Mouse (Mus musculus) NIH3T3 (cell line): ENCODE results near the gene Mars.
"Not testable (repeated sequence)": the region's sequence is repeated elsewhere in the genome, so short reads cannot be mapped to it uniquely, and the experiment has no call there.

Experiments used
- DNase-seq: peaks from one replicate; pipeline ENCODE4 v3.0.0-alpha.2; 2012; ENCODE audit warnings: low read depth

The Mars gene

DNA sequence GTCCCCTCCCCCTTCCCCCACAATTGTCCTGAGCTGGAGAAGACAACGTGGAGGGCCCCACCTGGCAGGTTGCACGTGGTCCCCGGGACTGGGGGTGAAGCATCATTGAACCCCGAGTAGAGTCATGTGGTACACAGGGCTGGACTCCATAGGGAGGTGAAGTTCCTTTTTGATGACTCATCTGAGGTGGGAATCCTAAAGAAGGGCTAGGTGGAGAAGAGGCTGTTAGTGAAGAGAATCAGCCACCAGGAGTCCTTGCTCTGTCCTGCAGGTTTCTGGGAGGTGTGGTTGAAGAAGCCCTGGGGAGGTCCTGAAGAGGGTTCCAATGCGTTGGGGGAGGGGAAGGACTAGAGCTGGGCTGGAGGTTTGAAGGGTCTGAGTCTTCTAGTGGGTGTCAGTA is 25.4 kb upstream of the Mars start:
- no peak for DNase-seq

DNA sequence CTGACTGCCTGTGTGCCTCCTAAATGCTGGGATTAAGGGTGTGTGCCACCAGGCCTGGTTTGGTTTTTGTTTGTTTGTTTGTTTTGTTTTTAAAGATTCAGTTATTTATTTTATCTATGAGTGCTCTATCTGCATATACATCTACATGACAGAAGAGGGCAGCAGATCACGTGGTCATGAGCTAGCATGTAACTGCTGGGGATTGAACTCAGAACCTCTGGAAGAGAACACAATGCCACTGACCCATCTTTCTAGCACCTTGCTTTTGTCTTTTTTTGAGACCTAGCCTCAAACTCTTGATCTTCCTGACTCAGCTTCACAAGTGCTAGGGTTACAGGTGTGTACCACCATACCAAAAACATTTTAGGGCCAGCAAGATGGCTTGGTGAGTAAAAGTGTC is 23.7 kb upstream of the Mars start:
- DNase-seq, result no peak

- DNase-seq, result peak; percentile 48
Measured at GRCm38 (mm10) chr10:127333152-127333551, 21.6 kb upstream of the Mars start.

GRCm38 (mm10) chr10:127332211-127332874 is 20.8 kb upstream of the Mars start:
- no peak for DNase-seq

DNA sequence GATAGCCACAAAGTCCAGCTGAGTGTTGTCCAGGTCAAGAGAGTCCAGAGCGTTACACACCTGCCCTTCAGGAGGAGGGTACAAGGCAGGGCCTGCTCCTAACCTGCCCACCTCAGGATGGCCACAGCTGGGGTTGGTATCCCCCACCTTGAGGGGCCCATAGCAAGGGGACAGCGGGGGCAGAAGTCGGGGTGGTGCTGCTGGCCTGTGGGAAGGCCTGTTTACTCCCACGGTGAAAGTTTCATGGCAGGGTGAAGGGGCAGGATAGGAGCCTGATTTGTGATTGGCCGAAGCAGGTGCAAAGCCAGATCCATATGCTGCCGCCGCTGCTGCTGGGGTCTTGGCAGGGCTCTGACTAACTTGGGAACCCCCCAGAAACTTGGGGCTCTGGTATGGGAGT is 18.6 kb upstream of the Mars start:
- DNase-seq, result no peak

- no peak for DNase-seq
Measured at GRCm38 (mm10) chr10:127327461-127328145, 16.0 kb upstream of the Mars start.

DNA sequence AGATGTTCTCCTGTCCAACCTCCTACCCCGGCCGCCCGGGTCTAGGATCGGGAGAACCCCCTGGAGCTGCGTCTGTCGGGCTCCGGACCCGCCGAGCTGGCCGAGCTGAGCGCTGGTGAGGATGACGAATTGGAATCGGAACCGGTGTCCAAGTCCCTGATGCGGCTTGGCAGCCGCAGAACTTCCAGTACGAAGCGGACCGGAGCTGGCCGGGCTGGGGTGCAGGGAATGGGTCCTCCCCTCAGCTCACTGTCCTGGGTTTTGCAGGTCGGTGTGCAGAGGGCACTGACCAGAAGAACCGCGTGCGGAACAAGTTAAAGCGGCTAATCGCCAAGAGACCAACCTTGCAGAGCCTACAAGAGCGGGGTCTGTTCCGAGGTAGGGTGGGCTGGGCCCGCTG is 15.2 kb upstream of the Mars start:
- no peak for DNase-seq

GRCm38 (mm10) chr10:127326017-127326801 is 14.6 kb upstream of the Mars start:
- DNase-seq, result no peak

DNA sequence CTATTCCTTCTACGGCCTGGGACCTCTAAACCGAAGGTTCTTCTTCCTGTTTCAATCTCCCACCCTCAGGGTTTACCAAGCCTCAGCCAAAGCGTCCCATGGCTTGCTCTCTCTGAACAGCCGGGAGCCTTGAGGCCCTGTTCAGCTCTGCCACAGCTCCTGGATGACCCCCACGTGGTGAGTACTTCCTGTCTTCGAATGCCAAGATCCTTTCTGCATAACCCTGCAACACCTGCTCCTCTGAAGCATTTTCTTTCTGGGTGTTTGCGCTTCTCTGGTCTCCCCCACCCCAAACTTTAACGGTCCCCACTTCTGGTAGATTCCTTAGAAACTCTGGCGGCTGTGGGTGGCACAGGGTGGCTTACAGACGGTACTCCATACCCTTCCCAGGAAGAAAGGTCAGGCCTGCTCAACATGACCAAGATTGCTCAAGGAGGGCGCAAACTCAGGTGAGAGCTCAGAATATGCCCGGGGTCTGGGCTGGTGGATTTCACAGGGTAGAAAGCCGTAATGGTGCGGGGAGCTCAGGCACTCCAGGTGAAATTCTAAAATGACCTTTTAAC is 13.9 kb upstream of the Mars start:
- no peak for DNase-seq

DNA sequence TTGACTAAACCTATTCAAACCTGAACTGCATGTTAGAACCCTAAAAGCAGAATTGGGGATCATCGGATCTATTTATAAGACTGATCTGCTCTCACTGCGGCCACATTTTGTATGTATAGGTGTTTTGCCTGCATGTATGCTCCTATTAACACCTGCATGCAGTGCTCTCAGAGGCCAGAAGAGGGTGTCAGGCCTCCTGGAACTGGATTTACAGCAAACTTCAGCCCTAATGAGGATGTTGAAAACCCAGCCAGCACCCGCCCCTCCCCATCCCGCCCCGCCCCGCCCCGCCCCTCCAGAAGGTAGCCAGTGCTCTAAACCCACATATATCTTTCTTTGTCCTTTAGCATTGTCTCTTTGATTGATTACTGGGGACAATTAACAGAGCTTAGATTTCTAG is 12.9 kb upstream of the Mars start:
- DNase-seq, result peak; percentile 62

DNA sequence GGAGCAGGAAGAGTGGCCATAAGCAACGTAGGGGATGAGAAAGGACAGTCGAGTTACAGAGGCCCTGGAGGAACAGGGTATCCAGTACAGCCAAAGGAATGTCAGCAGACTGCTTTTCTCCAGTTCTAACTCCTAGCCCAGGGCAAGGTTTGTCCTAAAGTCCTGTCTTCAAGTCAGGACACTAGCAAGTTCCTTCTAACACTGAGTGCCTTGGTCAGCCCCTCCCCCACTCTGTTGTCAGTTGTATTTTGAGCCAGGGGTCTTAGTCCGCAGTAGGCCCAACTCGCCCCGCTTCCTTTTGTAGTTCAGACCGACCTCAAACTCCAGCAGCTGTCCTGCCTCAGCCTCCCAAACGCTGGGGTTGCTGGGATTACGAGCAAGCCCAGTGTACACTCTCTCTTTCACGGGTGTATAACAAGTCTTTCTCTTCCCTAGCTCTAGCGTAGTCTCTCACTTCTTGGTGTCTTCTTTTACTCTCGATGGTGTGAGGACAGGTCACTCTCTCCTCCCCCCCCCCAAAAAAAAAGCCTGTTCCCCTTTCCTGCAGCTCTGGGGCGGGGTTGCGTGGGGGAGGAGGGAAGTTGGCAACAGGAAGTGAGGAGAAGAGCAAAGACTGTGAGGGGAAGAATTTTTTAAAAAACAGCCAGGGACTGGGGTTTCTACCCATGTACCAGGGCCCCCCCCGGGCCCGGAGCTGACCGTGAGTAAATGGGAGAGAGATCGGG is 11.7 kb upstream of the Mars start:
- no peak for DNase-seq

DNA sequence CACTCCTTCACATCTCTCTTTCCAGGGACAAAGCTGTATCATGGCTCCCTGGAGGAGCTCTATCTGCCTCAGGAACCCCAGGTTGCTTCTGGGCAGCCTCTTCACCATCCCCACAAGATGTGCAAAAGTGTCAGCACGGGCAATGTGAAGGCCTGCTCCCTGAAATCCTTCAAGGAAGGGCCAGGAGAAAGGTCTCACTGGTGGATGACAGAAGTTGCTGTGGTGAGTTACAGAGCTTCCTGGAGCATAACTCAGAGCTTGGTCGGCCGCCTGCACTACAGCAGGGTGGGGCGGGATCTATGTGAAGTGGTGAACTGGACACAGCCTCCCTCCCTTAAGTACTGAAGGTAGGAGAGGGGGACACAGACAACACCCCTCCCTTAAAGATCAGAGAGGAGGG is 11.1 kb upstream of the Mars start:
- no peak for DNase-seq

GRCm38 (mm10) chr10:127322178-127322577 is 10.6 kb upstream of the Mars start:
- DNase-seq, result no peak

DNA sequence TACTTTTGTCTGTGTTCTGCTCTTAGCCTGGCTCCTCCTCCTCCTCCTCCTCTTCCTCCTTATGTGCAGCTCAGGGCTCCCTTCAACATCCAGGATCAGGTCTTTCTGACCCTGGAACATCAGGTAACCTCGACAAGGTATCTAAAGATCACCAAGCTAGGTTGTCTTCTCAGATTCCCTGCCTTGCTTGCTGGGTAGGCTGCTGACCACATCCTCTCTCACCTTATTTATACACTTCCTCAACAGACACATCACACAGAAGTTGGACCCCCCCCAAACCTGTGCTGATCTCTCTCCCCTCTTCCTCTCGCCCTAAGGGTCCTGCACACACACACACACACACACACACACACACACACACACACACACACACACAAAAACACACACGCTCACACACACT is 10.0 kb upstream of the Mars start, which contains the start of gene Arhgap9:
Gene Arhgap9 (plus strand): TSS at position 344 of the 400 bp plus-strand sequence.
- no peak for DNase-seq

GRCm38 (mm10) chr10:127319969-127320368 is 8.4 kb upstream of the Mars start:
- no peak for DNase-seq

DNA sequence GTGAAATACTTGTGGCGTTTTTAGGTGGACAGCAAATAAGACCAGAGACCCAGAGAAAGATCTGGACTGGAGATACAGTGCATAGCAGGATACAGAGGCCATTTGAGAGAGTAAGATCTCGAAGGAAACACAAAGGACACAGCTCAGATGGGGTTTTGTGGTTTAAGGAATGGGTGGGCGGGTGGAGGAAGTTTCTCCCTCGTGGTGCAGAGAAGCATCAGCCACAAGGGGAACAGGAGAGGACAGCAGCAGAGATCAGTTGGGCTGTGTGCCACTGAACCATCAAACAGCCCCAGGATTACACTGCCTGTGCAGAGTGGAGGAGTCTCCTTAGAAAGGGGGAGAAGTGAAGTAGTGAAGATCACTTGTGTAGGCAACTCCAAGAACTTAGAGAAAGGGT is 6.4 kb upstream of the Mars start:
- DNase-seq, result no peak

DNA sequence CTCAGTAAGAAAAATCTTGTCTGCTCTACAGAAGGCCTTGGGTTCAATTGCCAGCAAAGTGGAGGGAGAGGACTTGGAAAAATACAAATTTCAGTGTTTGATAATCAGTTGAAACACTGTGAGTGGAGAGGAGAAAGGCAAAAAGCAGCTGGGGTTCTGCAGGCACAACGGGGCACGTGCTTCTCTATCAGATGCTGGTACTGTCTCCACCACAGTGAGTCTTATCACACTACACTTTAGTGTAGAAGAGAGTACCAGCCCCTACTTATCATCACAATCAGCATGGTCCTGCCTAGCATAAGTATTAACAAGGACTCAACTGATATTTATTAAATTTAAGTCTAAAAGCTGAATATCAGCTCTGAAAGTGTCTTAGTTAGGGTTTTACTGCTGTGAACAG is 5.7 kb upstream of the Mars start:
- DNase-seq, result no peak

DNA sequence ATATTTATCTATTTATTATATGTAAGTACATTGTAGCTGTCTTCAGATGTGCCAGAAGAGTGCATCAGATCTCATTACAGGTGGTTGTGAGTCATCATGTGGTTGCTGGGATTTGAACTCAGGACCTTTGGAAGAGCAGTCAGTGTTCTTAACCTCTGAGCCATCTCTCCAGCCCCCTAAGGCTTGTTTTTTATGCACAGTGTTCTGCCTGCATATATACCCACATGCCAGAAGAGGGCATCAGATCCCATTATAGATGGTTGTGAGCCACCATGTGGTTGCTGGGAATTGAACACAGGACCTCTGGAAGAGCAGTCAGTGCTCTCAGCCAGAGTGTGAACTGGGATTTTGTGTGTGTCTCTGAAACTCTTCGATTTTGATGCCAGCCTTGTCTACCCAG is 3.4 kb upstream of the Mars start:
- not testable (repeated sequence) for DNase-seq

DNA sequence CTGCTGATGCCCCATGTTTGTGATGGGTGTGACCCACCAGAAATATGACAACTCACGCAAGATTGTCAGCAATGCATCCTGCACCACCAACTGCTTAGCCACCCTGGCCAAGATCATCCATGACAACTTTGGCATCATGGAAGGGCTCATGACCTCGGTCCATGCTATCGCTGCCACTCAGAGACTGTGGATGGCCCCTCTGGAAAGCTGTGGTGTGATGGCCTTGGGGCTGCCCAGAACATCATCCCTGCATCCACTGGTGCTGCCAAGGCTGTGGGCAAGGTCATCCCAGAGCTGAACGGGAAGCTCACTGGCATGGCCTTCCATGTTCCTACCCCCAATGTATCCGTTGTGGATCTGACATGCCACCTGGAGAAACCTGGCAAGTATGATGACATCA is 1.9 kb upstream of the Mars start:
- not testable (repeated sequence) for DNase-seq

DNA sequence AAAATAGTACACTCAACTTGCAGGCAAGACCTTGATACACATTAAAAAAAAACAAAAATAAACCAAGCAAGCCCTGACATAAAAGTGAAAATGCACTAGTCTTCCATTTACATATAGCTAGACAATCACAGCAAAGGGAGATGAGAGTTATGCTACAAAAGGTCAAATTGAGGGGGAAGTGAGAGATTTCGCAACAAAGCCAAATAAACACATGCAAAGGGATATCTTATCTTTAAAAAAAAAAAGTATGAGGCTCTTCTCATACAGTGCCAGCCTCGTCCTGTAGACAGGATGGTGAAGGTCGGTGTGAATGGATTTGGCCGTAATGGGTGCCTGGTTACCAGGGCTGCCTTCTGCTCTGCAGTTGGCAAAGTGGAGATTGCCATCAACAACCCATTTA is 1.3 kb upstream of the Mars start:
- no peak for DNase-seq

- DNase-seq, result peak; percentile 92
Measured at GRCm38 (mm10) chr10:127312356-127312676, 730 bp upstream of the Mars start.
